Mouse (Mus musculus): ENCODE measurements around the gene Fen1.

GRCm38 (mm10) chr19:10232327-10233017 is 28.5 kb upstream of the Fen1 start:
- TF ChIP-seq POLR2A (IDR thresholded peaks at IDR 0.05; ENCODE audit: low read depth, low read length) (no peak), CTCF (conservative IDR thresholded peaks at IDR 0.05; ENCODE audit: insufficient read depth, insufficient read length, low read depth, low read length) (no peak)
